ENCODE assay signal across 19 mouse cellular contexts in the genomic region with DNA sequence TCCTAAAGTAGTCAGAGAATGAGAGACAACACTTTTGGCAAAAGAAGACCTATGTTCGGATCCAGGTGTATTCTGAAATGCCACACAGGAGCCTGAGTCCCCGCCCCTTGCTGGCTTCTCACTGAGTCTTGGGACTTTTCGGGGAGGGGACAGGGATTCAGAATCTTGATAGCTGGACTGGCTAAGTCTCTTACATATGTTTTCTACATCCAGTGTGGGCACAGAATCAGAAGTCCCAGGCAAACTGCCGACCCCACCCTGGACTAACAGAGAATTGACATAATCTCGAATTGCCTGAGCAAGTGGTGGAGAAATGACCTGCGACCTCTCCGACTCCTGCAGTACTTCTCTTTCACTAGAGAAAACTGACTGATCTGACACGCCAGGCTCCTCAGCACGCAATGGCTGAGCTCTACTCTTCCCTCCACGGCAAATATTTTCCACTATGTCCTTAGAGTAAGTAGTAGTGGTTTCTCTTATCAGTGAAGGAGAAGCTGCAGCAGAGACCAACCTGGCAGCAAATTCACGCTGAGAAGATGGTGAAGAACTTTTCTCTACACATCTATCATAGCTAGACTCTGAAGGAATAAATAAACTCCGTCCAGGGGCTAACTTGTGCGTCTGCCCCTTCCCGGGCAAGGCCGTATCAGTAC. TPM values are rescaled to one million over a fixed set of nuclear protein-coding genes. Genes with fewer than 3 reads are reported as not detected.
A peak's percentile ranks its signal among the peaks of the same experiment; 100 is the strongest.
DNase-seq lines count a peak whose midpoint lies in the region; ATAC-seq and TF ChIP-seq lines count a peak whose summit lies in the region.
"Had no signal": no experiment of that assay in that cellular context is flagged by ENCODE, and none has a peak within 500 bp of the region (broad histone marks: within the 10 kb centered on the region; RNA-seq: fewer than 3 reads in every experiment).

No protein-coding gene starts in this region.

- DNase-seq in heart, adult 11 months = peak; percentile 85
- no peak for DNase-seq in heart, postnatal 14 days
- no peak for DNase-seq in liver, embryonic 11.5 days (ENCODE audit: low spot score)
- no peak for DNase-seq in liver, postnatal 0 days
- no peak for DNase-seq in kidney, adult 18-20 months
- DNase-seq in right cerebral cortex, postnatal 36 days (ENCODE audit: low spot score in 2 of 2) = no peak
- DNase-seq: adrenal gland, adult 8-10 months; adrenal gland, postnatal 36 days; cerebellum, adult 11 months; cerebellum, adult 8-10 months; cerebellum, postnatal 14 days; embryo, embryonic 11 days; gastrocnemius, postnatal 14 days; heart, postnatal 10 days had no signal

- H3K27ac ChIP-seq in liver, embryonic 11.5 days (ENCODE audit: low read depth, low read length) = 0 out of 2 replicates have a peak overlapping the region, but pooled peaks have one; percentile 30
- H3K27ac ChIP-seq in liver, postnatal 0 days (ENCODE audit: low read depth) = no peak overlapping the region
- peak overlapping the region; percentile 79 for H3K27ac ChIP-seq in intestine, postnatal 0 days (ENCODE audit: low read depth, low read length)
- H3K27ac ChIP-seq: embryonic facial prominence, embryonic 15.5 days; forebrain, embryonic 13.5 days; hindbrain, embryonic 15.5 days had no signal

- H3K9ac ChIP-seq in liver, embryonic 11.5 days (ENCODE audit: low read depth, low read length) = no peak overlapping the region
- no peak overlapping the region for H3K9ac ChIP-seq in liver, postnatal 0 days (replicated peaks)
- no peak overlapping the region for H3K9ac ChIP-seq in intestine, postnatal 0 days (ENCODE audit: low read depth, low read length)
- H3K9ac ChIP-seq: embryonic facial prominence, embryonic 15.5 days; forebrain, embryonic 13.5 days; hindbrain, embryonic 15.5 days had no signal

- no peak for TF ChIP-seq EP300 in liver, postnatal 0 days (IDR thresholded peaks at IDR 0.05; ENCODE audit: low read depth)

- WGBS in liver, embryonic 11.5 days = 82% methylated on average over 15 of the region's 15 CpGs
- WGBS in liver, postnatal 0 days (ENCODE audit: insufficient replicate concordance) = 80% methylated on average over 15 of the region's 15 CpGs
- WGBS in intestine, postnatal 0 days = 73% methylated on average over 15 of the region's 15 CpGs

- H3K27me3 ChIP-seq in liver, embryonic 11.5 days (replicated peaks; ENCODE audit: control insufficient read depth, insufficient read depth, low read length) = no peaks in the 10 kb centered on the region
- H3K27me3 ChIP-seq in liver, postnatal 0 days (ENCODE audit: insufficient read depth, low read length) = no peaks in the 10 kb centered on the region
- no peaks in the 10 kb centered on the region for H3K27me3 ChIP-seq in intestine, postnatal 0 days (replicated peaks; ENCODE audit: control insufficient read depth, insufficient read depth, low read length)
- H3K27me3 ChIP-seq: embryonic facial prominence, embryonic 15.5 days; forebrain, embryonic 13.5 days; hindbrain, embryonic 15.5 days had no signal

- H3K9me3 ChIP-seq in liver, embryonic 11.5 days (ENCODE audit: control insufficient read depth, low read length) = no peaks in the 10 kb centered on the region
- H3K9me3 ChIP-seq in liver, postnatal 0 days (ENCODE audit: low read length) = no peaks in the 10 kb centered on the region
- H3K9me3 ChIP-seq in intestine, postnatal 0 days (ENCODE audit: control insufficient read depth) = no peaks in the 10 kb centered on the region
- H3K9me3 ChIP-seq: embryonic facial prominence, embryonic 15.5 days; forebrain, embryonic 13.5 days; hindbrain, embryonic 15.5 days had no signal

- no peak for TF ChIP-seq CTCF in liver, postnatal 0 days (IDR thresholded peaks at IDR 0.05; ENCODE audit: low read depth)
- TF ChIP-seq CTCF in intestine, postnatal 0 days (IDR thresholded peaks at IDR 0.05; ENCODE audit: low read depth) = no peak

- intact Hi-C loops in heart, postnatal 14 days (cut with DNase I) = no loop called here

- H3K4me3 ChIP-seq in liver, embryonic 11.5 days (ENCODE audit: low read depth, low read length) = no peak overlapping the region
- no peak overlapping the region for H3K4me3 ChIP-seq in liver, postnatal 0 days (ENCODE audit: low read depth, low read length)
- H3K4me3 ChIP-seq in intestine, postnatal 0 days (ENCODE audit: low read depth, low read length) = no peak overlapping the region
- H3K4me3 ChIP-seq: embryonic facial prominence, embryonic 15.5 days; forebrain, embryonic 13.5 days; hindbrain, embryonic 15.5 days had no signal

- no peak overlapping the region for H3K4me2 ChIP-seq in liver, embryonic 11.5 days
- no peak overlapping the region for H3K4me2 ChIP-seq in liver, postnatal 0 days (ENCODE audit: low read depth, low read length)
- no peak overlapping the region for H3K4me2 ChIP-seq in intestine, postnatal 0 days (replicated peaks; ENCODE audit: low read depth)
- H3K4me2 ChIP-seq: embryonic facial prominence, embryonic 15.5 days; forebrain, embryonic 13.5 days; hindbrain, embryonic 15.5 days had no signal

- peaks cover 48% of the 10 kb centered on the region for H3K36me3 ChIP-seq in liver, embryonic 11.5 days (ENCODE audit: control insufficient read depth, insufficient read depth, low read length)
- H3K36me3 ChIP-seq in liver, postnatal 0 days (replicated peaks; ENCODE audit: insufficient read depth, low read length) = peaks cover 82% of the 10 kb centered on the region
- peaks cover 48% of the 10 kb centered on the region for H3K36me3 ChIP-seq in intestine, postnatal 0 days (ENCODE audit: control insufficient read depth, insufficient read depth)

- ATAC-seq in liver, embryonic 11.5 days (replicated peaks; ENCODE audit: low FRiP score) = no peak; the same call in 1 of the 2 replicates
- no peak for ATAC-seq in liver, postnatal 0 days
- ATAC-seq in intestine, postnatal 0 days = no peak
- ATAC-seq in megakaryocyte-erythroid progenitor cell, adult 5-6 weeks (replicated peaks; ENCODE audit: low FRiP score, low TSS enrichment, poor library complexity, severe bottlenecking) = 0 out of 2 replicates have a peak, but pooled peaks have one; percentile 9
- ATAC-seq: forebrain, embryonic 13.5 days had no signal

- peaks cover 14% of the 10 kb centered on the region for H3K4me1 ChIP-seq in liver, embryonic 11.5 days (replicated peaks; ENCODE audit: control insufficient read depth, insufficient read depth, low read length)
- H3K4me1 ChIP-seq in liver, postnatal 0 days (ENCODE audit: insufficient read depth) = peaks cover 6% of the 10 kb centered on the region
- 0 out of 2 replicates have a peak, but pooled peaks cover 8% of the 10 kb centered on the region for H3K4me1 ChIP-seq in intestine, postnatal 0 days (replicated peaks; ENCODE audit: control insufficient read depth, insufficient read depth, low read length)

RNA-seq across cellular contexts. Expression of a gene that starts 18.5 kb away (rescaled TPM):
- total RNA-seq in heart, postnatal 14 days (2021) = 10 to 100 TPM; 54.4 to 60.4 TPM
- 207 and 219 TPM in 2 replicates for polyA plus RNA-seq in liver, embryonic 11.5 days (2014; fragmentation: Nextera tagmentation; extraction: Ambion mirVana)
- polyA plus RNA-seq in liver, postnatal 0 days (2015; fragmentation: Nextera tagmentation; extraction: Ambion mirVana) = 64.1 and 69.0 TPM in 2 replicates
- 57.7 and 59.7 TPM in 2 replicates for polyA plus RNA-seq in intestine, postnatal 0 days (2015; fragmentation: Nextera tagmentation; extraction: Ambion mirVana)
- 267 and 268 TPM in 2 replicates for total RNA-seq in megakaryocyte-erythroid progenitor cell, adult 5-6 weeks (2014; fragmentation: Nextera tagmentation)
- total RNA-seq in megakaryocyte-erythroid progenitor cell, adult 5-6 weeks (2017) = 469 and 547 TPM in 2 replicates

RNA-seq across cellular contexts. Expression of a gene that starts 38.8 kb away (rescaled TPM):
- 1,000 to 10,000 TPM; 2,379 to 2,461 TPM for total RNA-seq in heart, postnatal 14 days (2021)
- 481 and 504 TPM in 2 replicates for polyA plus RNA-seq in liver, embryonic 11.5 days (2014; fragmentation: Nextera tagmentation; extraction: Ambion mirVana)
- 341 and 344 TPM in 2 replicates for polyA plus RNA-seq in liver, postnatal 0 days (2015; fragmentation: Nextera tagmentation; extraction: Ambion mirVana)
- polyA plus RNA-seq in intestine, postnatal 0 days (2015; fragmentation: Nextera tagmentation; extraction: Ambion mirVana) = 1,127 and 1,178 TPM in 2 replicates
- total RNA-seq in megakaryocyte-erythroid progenitor cell, adult 5-6 weeks (2014; fragmentation: Nextera tagmentation) = 582 and 663 TPM in 2 replicates
- 247 and 338 TPM in 2 replicates for total RNA-seq in megakaryocyte-erythroid progenitor cell, adult 5-6 weeks (2017)
